Mouse (Mus musculus): ENCODE data around the gene Dennd4b. TPM values are rescaled to one million over a fixed set of nuclear protein-coding genes. Genes with fewer than 3 reads are reported as not detected.

Gene Dennd4b
- polyA plus RNA-seq, 1 experiment from 2014 or later, result 3.4 TPM

DNA sequence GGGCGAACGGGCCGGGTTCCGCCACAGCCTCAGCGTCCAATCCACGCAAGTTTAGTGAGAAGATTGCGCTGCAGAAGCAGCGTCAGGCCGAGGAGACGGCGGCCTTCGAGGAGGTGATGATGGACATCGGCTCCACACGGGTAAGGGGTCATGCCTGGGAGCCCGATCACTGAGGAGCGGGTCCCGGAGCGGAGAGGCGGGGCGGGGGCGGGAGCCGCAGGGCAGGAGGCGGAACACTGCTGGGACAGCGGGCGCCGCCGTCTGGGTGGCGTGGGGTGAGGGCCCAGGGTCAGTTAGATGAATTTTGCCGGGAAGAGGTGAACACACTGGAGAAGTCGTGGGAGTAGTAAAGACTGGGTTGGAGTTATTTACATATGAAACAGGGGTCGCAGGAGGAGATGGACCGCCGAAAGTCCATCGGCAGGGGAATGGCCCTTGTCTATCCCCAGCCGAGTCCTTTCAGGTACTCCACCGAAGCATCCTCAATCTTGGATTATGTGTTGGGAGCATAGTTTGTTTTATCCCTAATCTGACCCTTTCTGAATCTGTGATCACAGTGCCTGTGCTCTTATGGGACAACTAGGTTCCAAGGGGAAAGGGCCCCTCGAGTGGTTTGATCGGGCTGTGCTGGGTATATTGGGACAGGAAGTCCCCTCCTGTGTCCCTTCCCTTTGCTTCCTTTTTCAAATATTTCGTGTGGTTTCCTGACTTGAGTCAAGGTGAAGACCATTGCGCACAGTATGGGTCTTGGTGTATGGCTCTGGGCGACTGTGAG, 10.4 kb upstream of the Dennd4b start:
- Histone ChIP-seq H3K4me1 (peaks cover 37% of the 10 kb centered on the region), H3K9me3 (replicated peaks) (no peaks in the 10 kb centered on the region), H3K4me2 (peak overlapping the region; percentile 87), H3K27me3 (replicated peaks) (no peaks in the 10 kb centered on the region), H3K27ac (peak overlapping the region; percentile 85), H3K4me3 (peak overlapping the region; percentile 92), H3K9ac (peak overlapping the region; percentile 92), H3K36me3 (peaks cover 46% of the 10 kb centered on the region)
- 1% methylated on average over 41 of the region's 41 CpGs for WGBS (ENCODE audit: insufficient replicate concordance)
- peak; percentile 72 for ATAC-seq

GRCm38 (mm10) chr3:90255194-90255565, 9.8 kb upstream of the Dennd4b start:
- Histone ChIP-seq H3K9me3 (replicated peaks) (no peaks in the 10 kb centered on the region), H3K36me3 (peaks cover 52% of the 10 kb centered on the region), H3K27ac (peak overlapping the region; percentile 85; the same call in 1 of the 2 replicates), H3K27me3 (replicated peaks) (no peaks in the 10 kb centered on the region), H3K9ac (peak overlapping the region; percentile 92), H3K4me2 (peak overlapping the region; percentile 87), H3K4me3 (peak overlapping the region; percentile 92), H3K4me1 (peaks cover 33% of the 10 kb centered on the region)
- 21% methylated on average over 2 of the region's 2 CpGs for WGBS (ENCODE audit: insufficient replicate concordance)
- ATAC-seq, result no peak

- 90% methylated on average over 14 of the region's 14 CpGs for WGBS (ENCODE audit: insufficient replicate concordance)
- 0 out of 2 replicates have a peak overlapping the region, but pooled peaks have one; percentile 92 for H3K9ac ChIP-seq
- H3K36me3 ChIP-seq, result peaks cover 52% of the 10 kb centered on the region
- H3K27me3 ChIP-seq (replicated peaks), result no peaks in the 10 kb centered on the region
- no peaks in the 10 kb centered on the region for H3K9me3 ChIP-seq (replicated peaks)
- peaks cover 30% of the 10 kb centered on the region for H3K4me1 ChIP-seq
- H3K27ac ChIP-seq, result no peak overlapping the region
- H3K4me3 ChIP-seq, result no peak overlapping the region
- peak overlapping the region; percentile 87; the same call in 1 of the 2 replicates for H3K4me2 ChIP-seq
- ATAC-seq, result no peak
Measured at GRCm38 (mm10) chr3:90255784-90256353, 9.1 kb upstream of the Dennd4b start.

- 85% methylated on average over 19 of the region's 19 CpGs for WGBS (ENCODE audit: insufficient replicate concordance)
- H3K4me3 ChIP-seq, result no peak overlapping the region
Measured at GRCm38 (mm10) chr3:90256731-90257530, 8.1 kb upstream of the Dennd4b start.

DNA sequence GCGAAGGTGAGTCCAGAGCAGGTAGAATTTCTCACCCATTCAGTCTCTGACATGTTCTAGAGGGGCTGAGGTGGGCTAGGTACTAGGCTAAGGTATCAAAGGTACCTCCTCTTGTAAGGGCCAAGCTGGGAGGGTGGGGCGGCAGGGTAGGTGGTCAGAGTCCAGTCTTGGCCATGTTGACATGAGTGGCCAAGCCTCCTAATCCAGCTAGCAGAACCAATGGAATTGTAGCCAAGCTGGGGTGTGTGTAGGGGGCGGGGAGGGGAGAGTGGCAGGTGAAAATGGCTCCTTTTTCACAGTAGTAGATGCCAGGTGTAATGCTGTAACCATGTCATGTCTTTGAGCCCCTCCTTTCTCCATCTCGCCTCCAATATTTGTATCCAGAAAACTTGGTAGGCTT, 6.5 kb upstream of the Dennd4b start:
- H3K9me3 ChIP-seq (replicated peaks), result no peaks in the 10 kb centered on the region
- peaks cover 68% of the 10 kb centered on the region for H3K36me3 ChIP-seq
- no peak overlapping the region for H3K4me2 ChIP-seq
- no peak for ATAC-seq
- peaks cover 26% of the 10 kb centered on the region for H3K4me1 ChIP-seq
- no peak overlapping the region for H3K27ac ChIP-seq
- no peaks in the 10 kb centered on the region for H3K27me3 ChIP-seq (replicated peaks)
- H3K9ac ChIP-seq, result no peak overlapping the region
- no peak overlapping the region for H3K4me3 ChIP-seq
- 70% methylated on average over 4 of the region's 4 CpGs for WGBS (ENCODE audit: insufficient replicate concordance)

More at GRCm38 (mm10) chr3:90256731-90257530, 8.1 kb upstream of the Dennd4b start:
- H3K27me3 ChIP-seq (replicated peaks), result no peaks in the 10 kb centered on the region
- peaks cover 52% of the 10 kb centered on the region for H3K36me3 ChIP-seq
- H3K9ac ChIP-seq, result no peak overlapping the region
- H3K4me1 ChIP-seq, result peaks cover 29% of the 10 kb centered on the region
- H3K9me3 ChIP-seq (replicated peaks), result no peaks in the 10 kb centered on the region
- ATAC-seq, result no peak
- H3K27ac ChIP-seq, result no peak overlapping the region
- no peak overlapping the region for H3K4me2 ChIP-seq

DNA sequence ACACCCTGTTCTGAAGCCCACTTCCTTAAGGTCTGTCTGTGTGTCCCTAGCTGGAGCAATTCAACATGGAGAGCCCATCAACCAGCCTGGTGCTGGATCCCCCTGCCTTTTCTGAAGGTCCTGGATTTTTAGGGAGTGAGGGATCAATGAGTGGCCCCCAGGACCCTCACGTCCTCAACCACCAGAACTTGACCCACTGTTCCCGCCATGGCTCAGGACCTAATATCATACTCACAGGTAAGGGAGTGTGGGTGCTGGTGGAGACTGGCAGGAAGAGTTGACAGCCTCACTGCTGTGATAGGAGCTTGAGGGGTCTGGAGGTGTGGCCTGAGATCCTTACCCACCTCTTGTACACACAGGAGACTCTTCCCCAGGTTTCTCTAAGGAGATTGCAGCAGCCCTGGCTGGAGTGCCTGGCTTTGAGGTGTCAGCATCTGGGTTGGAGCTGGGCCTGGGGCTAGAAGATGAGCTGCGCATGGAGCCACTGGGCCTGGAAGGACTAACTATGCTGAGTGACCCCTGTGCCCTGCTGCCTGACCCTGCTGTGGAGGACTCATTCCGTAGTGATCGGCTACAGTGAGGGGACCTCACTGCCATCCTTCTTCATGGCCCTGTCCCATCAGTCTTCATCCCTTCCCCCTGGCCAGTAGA, 1.7 kb upstream of the Dennd4b start:
- no peak overlapping the region for H3K9ac ChIP-seq
- no peaks in the 10 kb centered on the region for H3K9me3 ChIP-seq (replicated peaks)
- 83% methylated on average over 5 of the region's 5 CpGs for WGBS (ENCODE audit: insufficient replicate concordance)
- H3K27ac ChIP-seq, result no peak overlapping the region
- peaks cover 41% of the 10 kb centered on the region for H3K4me1 ChIP-seq
- H3K36me3 ChIP-seq, result peaks cover 59% of the 10 kb centered on the region
- H3K4me2 ChIP-seq, result no peak overlapping the region
- ATAC-seq, result no peak
- H3K27me3 ChIP-seq (replicated peaks), result no peaks in the 10 kb centered on the region
- no peak overlapping the region for H3K4me3 ChIP-seq

- Histone ChIP-seq H3K36me3 (peaks cover 56% of the 10 kb centered on the region), H3K4me3 (peak overlapping the region; percentile 91), H3K4me1 (peaks cover 47% of the 10 kb centered on the region), H3K4me2 (peak overlapping the region; percentile 96), H3K9me3 (replicated peaks) (no peaks in the 10 kb centered on the region), H3K27ac (peak overlapping the region; percentile 94; the same call in 1 of the 2 replicates), H3K27me3 (replicated peaks) (no peaks in the 10 kb centered on the region), H3K9ac (peak overlapping the region; percentile 86)
- no peak for ATAC-seq
- WGBS (ENCODE audit: insufficient replicate concordance), result 23% methylated on average over 10 of the region's 10 CpGs
Measured at GRCm38 (mm10) chr3:90264687-90265033, 325 bp upstream of the Dennd4b start.

DNA sequence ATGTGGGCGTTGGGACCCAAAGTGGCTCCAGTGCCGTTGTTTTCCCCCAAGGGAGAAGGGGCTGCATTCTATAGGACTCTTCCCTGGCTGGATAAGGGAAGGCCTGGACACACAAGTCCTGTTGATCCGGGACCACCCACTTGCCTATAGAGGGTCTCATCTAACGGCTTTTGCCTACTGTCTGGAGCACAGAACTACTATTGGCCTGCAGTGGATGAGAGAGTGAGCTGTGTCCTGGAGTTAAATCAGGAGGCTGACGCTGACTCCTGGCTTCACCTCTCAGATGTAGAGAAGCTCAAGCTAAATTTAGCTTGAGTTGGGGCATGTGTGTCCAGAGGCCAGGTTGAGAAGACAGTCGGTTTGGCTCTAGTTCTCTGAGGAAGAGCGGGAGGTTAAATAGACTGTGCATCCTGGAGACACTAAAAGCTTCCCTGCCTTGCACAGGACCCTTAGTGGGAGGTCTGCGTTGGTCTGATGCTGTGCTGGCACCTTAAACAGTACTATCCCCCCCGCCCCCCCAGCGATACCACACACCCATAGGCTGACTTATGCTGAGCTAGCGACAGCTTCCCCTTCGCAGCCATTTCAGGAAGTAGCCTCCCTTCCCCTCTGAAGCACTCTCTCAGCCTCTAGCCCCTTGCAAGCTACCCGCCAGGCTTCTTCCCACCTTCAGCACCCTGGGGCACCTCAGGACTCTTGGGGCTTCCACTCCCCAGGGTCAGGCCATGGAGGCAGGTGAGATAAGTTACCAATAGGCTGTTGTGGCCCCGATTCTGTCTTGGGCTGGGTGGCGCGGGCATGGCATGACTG, 1.2 kb downstream of the Dennd4b start:
- peak; percentile 8 for ATAC-seq
- H3K27ac ChIP-seq, result peak overlapping the region; percentile 94
- peak overlapping the region; percentile 86 for H3K9ac ChIP-seq
- H3K36me3 ChIP-seq, result peaks cover 56% of the 10 kb centered on the region
- WGBS (ENCODE audit: insufficient replicate concordance), result 7% methylated on average over 16 of the region's 16 CpGs
- peaks cover 47% of the 10 kb centered on the region for H3K4me1 ChIP-seq
- H3K27me3 ChIP-seq (replicated peaks), result no peaks in the 10 kb centered on the region
- peak overlapping the region; percentile 91 for H3K4me3 ChIP-seq
- peak overlapping the region; percentile 96 for H3K4me2 ChIP-seq
- H3K9me3 ChIP-seq (replicated peaks), result no peaks in the 10 kb centered on the region

DNA sequence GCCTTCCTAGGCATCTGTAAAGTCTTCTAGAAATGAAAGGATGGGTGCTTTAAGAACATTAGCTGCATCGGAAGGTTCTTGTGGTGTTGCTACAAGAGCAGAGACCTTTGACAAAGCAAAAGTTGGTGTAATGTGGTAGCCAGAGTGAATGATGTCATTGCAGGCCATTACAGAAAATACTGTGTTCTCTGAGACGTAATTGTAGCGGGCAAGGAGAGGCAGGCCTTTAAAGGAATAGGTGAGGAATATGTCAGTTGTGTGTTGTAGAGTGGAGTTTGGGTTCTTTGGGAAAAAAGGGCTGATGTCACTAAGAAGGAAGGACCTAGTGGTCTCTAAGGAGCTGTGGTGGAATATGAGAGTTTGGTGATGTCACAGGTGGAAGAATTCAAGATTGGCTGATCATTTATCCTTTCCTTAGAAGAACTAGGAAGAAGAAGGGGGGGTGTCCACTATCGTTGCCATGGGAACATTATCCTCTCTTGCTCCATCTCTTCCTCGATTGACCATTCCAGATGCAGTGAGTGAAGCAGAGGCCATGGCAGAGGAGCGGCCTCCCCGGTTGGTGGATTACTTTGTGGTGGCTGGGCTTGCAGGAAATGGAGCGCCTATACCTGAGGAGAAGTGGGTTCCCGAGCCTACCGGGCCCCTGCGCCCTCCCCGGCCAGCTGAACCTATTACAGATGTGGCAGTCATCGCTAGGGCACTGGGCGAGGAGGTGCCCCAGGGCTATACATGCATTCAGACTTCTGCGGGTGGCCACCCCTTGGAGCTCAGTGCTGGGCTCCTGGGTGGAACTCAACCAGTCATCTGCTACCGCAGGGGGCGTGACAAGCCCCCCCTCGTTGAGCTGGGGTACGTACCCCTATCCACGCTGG, 2.2 kb downstream of the Dennd4b start:
- Histone ChIP-seq H3K4me1 (peaks cover 47% of the 10 kb centered on the region), H3K4me2 (peak overlapping the region; percentile 96), H3K27ac (peak overlapping the region; percentile 94; the same call in 1 of the 2 replicates), H3K9ac (peak overlapping the region; percentile 86), H3K4me3 (peak overlapping the region; percentile 91), H3K27me3 (replicated peaks) (no peaks in the 10 kb centered on the region), H3K9me3 (replicated peaks) (no peaks in the 10 kb centered on the region), H3K36me3 (peaks cover 57% of the 10 kb centered on the region)
- no peak for ATAC-seq
- WGBS (ENCODE audit: insufficient replicate concordance), result 85% methylated on average over 20 of the region's 20 CpGs

DNA sequence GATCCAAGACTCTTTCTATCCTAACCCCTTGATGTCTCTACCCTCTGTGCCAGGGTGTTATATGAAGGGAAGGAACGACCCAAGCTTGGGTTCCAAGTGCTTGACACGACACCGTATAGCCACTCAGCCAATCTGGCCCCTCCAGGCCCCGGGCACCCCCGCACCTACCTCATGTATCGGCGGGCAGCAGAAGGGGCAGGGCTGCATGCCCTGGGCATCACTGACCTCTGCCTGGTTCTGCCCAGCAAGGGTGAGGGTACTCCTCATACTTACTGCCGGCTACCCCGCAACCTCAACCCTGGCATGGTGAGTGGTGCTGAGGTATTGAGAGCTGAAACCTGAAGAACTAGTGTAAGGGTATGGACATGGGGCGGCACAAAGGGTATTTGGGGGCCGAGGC, 3.2 kb downstream of the Dennd4b start:
- Histone ChIP-seq H3K27me3 (replicated peaks) (no peaks in the 10 kb centered on the region), H3K27ac (no peak overlapping the region), H3K9me3 (replicated peaks) (no peaks in the 10 kb centered on the region), H3K36me3 (peaks cover 57% of the 10 kb centered on the region), H3K4me1 (peaks cover 47% of the 10 kb centered on the region), H3K4me3 (no peak overlapping the region), H3K4me2 (no peak overlapping the region), H3K9ac (no peak overlapping the region)
- WGBS (ENCODE audit: insufficient replicate concordance), result 90% methylated on average over 11 of the region's 11 CpGs
- no peak for ATAC-seq
